Mouse (Mus musculus): ENCODE data around the gene Arl5a.

The Arl5a gene

DNA sequence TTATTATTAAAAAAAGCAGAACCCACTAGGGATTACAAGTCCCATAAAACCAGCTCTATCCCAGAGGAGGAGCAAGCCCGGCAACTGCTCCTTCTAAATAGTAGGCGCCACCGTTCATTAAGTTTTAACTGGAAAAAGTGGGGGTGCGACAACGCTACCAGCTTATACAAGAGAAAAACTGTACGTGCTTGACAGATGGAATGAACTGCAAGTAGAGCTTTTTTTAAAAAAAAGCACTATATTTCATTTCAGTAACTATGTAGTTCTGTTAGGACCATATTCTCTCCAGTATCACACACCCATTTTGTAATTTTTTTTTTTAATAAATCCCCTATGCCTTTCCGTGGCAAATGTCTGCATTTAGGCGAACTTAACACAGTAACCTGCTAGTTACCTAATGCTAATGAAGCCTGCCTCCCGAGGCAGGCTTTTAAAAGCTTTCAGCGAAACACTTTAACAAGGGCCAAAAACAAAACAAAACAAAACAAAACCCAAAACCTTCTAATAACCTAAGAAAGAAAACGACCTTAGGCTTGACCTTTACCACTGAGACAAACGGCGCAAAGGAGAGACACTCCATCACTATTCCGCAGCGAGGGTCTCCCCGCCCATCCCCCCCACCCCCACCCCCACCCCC is 972 bp downstream of the Arl5a start:
- DNase-seq (ENCODE audit: low read depth, low spot score), result no peak

DNA sequence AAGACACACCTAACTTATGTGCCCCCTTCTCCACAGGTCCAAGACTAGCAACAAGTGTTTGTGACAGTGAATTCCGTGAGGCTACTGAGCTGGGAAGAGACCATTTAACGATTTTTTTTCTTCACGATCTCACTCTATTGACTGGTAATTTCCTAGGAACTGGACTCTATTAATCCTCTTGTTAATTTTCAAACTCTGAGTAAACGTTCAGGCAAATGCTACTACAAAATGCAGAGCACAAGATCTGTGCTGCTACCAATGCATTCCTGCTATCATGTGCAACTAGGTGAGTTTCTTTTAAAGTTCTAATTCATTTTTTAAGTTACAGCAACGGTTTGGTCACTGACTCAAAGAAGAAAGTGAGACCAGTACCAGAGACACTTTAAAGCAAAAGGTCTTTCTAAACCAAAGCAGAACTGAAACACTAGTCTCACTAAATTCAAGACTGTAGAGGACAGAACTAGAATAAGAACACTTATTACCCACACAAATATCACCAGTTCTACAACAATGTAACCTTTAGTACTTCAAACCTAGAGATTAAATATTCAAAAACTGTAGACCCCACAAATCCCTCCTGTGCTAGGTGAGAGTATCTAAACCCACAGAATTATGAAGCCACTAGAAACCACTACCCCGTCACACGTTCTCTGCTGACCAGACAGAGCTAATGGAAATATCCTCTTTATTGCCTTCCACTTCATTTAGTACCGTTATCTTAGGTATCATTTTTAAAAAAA is 1.7 kb downstream of the Arl5a start:
- no peak for DNase-seq (ENCODE audit: low read depth, low spot score)

DNA sequence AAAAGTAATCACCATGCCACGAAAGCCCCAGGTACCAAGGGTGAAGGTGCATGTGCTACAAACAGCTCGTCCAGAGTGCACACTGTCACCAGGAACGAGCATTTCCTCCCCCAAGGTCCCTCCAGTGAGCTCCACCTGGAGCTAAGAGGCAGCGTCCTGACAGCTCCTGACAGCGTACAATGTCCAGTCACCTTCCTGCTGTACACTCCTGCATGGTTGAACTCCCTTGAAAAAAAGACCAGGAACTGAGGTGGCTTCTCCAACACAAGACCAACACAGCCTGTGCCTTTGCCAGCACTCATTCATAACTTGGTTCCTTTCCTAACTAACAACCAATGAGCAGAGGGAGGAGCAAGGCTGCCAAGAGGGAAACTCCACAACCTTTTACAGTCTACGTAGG is 3.5 kb downstream of the Arl5a start:
- no peak for DNase-seq (ENCODE audit: low read depth, low spot score)

DNA sequence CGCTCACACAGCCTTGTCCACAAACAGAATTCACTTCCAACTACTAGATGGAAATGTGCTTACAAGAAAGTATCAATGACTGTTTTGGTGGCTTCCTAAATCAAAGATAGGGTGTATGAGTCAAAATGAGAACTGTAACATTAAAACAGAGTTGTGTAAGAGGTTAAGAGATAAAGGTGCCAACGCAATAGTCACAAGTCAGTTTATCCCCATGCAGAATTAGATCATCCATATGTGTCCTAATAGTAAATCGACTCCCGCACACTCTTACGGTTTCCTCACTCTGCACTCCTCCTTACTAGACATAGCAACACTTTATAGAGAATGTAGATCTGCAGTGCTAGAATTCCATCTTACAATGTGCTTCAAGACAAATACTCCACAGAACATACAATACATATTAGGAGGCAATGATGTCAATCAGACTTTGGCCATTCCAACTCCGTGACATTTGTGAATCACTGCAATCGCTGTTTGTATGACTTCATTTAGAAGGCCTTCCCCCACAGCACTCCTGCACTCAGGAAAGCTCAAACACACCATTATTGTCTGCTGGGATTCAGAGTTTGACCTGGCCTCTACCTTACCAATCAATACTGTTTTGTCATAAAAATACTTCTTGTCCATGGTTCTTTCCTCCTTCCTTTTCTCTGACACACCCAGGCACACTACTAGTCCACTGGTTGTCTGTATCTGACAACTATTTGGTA is 4.5 kb downstream of the Arl5a start:
- no peak for DNase-seq (ENCODE audit: low read depth, low spot score)

DNA sequence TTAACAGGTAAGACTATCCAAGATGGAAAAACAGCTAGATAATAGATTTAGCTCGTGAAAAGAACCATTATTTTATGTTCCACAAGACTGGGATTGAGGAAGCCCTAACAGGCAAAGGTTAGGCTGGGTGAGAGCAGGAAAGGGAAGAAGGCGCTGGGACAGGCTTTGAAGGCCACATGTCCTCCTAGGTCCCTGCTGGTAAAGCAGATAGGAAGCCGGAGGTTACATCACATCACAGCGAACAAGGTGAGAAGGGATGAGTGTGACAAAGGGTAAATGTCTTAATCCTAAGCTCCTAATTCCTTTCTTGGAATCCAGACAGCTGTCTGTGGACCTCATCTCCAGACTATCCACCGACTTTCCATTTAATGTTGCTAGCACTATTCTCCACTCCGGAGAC is 5.4 kb downstream of the Arl5a start:
- no peak for DNase-seq (ENCODE audit: low read depth, low spot score)

DNA sequence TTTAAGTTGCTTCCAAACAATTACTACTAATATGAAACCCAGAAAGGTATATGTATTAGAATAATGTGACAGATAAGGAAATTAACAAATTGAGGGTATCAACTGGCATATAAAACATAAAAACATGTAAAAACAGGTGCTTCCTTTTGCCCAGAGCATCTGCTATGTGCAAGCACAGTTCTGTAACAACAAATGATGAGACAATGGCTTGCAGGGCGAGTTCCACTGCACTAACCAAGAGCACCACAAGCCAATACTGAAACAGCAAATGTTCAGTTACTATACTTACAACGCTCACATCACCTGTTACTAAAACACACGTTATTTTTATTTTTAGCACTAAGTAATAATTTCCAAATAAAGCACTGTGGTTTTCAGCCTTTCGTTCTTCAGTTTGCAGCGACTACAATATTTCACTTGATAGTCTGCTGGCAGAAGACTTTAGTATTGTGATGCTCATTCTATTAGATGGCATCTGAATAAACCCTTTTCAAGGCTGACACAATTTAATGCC is 12.1 kb downstream of the Arl5a start:
- DNase-seq (ENCODE audit: low read depth, low spot score), result no peak

DNA sequence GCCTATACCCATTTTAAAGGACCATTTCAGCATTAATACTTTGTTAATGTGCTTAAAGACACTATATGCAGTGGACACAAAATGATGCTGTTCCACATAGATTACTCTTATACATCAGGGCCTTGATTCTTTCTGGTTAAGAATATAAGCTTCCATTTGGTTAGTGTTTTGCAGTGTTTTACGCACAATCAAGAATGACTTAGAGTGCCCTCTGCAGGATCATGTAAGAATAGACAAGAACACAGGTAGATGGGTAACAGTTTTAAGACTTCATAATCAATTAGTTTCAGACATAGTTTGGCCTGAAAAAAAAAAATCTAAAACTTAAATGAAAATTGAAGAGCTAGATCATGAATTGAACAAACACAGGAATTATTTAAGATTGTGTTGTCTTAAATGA is 18.2 kb downstream of the Arl5a start:
- DNase-seq (ENCODE audit: low read depth, low spot score), result no peak

DNA sequence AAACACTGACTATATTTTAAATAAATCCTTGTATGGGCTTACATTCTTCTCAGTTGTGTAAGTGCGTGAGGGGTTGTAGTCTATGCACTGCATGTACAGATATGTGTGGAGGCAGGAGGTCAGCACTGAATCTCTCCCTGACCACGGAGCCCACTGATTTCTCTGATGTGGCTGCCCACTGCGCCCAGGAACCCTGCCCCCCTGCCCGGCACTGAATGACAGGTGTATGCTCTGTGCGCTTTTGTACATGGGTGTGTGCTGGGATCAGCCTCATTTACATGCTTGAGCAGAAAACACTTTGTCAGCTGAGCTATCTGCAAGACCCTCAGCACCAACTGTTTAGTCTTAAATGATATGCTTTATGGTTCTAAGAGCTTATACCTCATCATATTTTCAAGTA is 19.5 kb downstream of the Arl5a start:
- DNase-seq (ENCODE audit: low read depth, low spot score), result no peak

DNA sequence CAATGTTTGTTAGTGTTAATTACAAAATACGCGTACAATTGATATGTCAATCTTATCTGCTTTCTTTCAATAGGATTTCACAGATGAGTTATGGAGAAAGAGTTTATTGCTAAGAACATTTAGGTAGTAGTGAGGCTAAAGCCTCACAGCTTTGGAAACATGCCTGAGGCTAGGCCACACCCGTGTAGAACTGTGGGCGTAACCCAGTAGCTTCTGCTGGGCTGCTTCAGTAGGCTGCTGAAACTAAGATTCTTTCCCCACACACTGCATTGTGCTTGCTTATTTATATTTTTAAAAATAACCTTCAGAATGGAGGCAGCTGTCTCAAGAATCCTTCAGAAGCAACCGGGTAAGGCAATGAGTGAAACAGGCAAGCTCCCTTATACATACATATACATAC is 30.2 kb downstream of the Arl5a start:
- no peak for DNase-seq (ENCODE audit: low read depth, low spot score)

DNA sequence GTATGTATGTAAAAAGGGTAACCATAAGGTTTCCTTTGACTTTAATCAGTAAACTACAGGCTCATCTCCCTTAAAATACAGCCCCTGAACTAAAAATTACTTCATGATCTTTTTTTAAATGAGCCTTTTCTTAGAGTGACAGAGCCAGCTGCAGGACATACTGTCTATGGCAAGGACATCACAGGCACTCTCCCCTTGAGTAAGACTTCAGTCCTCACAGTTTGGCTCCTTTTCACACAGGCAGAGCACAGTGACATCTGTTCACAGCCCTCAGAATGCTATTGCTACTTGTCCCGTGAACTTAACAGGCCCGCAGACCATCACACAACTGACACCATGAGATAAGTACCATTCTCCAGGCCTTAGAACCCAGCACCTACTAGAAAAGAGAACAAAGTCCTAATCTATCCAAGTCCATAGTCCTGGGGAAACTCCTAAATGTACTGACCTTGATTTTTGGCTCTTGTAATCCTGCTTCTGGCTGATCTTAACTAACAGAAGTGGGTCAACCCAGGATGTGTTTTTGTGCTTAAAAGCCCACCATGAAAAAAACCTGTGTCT is 34.2 kb downstream of the Arl5a start:
- no peak for DNase-seq (ENCODE audit: low read depth, low spot score)

DNA sequence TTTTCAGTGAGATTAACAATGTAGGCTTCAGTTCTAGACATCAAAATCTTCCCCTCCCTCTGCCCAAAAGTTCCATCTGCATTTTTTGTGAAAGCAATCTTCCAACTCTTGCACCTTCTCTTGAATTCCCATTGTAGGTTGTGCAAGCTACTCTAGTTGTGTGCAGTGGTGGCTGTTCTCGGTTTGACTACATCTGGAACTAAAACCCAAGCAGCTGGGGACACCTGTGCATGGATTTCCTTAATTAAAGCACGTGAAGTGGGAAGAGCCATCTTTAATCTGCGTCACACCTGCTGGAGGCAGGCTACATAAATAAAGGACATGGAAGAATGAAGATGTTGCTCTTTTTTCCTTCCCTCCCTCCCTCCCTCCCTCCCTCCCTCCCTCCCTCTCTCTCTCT is 34.7 kb downstream of the Arl5a start:
- no peak for DNase-seq (ENCODE audit: low read depth, low spot score)

DNA sequence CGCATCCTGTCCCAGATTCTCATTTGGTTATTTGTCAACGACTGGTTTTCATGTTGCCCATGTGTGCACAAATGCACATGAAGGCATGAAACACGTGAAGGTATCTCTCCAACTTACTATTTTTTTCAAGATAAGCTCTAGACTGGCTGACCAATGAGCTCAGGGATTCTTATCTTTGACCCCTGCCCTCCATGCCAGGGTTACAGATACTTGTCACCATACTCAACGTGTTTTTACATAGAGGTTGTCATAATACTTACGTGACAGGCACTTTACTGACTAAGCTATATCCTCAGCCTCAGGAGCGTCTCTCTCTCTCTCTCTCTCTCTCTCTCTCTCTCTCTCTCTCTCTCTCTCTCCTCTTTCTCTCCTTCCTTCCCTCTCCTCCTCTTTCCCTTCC is 38.2 kb downstream of the Arl5a start:
- no peak for DNase-seq (ENCODE audit: low read depth, low spot score)

DNA sequence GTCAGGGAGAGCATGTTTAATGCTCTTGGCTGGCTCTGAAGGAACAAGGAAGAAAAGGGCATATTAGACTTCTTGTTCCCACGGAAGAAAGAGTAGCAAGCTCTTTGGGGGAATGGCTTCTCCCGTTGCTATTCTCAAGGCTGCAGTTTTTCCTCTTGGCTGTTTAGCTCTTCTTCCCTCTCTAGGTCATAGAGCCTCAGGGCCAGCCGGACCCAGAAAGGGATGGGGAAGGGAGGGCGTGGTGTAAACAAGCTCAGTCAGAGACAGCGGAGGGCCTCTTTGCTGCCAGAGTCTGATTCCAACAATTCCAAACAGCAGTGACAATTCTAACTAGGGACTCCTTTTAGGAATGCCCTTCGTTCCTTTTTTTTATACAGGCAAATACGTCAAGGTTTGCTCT is 38.7 kb downstream of the Arl5a start:
- no peak for DNase-seq (ENCODE audit: low read depth, low spot score)

DNA sequence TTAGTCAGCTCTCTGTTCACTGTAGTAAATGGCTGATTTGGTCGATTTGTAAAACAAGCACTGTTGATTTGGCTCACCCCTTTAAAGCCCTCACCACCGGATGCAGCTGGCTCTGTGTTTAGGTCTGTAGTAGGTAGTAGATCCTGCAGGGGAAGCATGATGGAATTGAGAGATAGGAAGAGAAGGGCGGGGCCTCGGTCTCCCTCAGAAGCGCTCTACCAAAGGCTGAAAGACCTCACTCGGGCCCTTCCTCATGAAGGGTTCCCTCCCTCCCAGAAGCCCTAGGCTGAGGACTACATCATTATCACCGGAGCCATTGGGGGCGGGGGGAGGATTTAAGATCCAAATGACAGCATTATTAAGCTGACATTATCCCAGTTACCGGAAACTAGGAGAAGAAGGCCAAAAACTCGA is 45.8 kb downstream of the Arl5a start:
- peak; percentile 17 for DNase-seq (ENCODE audit: low read depth, low spot score)

DNA sequence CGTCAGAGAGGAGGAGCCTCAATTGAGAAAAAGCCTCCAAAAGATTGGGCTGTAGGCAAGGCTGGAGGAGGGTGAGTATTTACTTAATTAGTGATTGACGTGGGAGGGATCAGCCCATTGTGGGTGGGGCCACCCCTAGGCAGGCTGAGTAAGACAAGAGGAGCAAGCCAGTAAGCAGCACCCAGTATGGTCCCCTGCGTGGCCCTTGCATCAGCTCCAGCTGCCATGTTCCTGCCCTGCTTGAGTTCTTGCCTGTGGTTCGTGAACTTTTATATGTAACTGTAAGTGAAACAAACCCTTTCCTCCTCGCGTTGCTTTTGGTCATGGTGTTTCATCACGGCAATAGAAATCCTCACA is 46.3 kb downstream of the Arl5a start, which contains the start of gene Neb:
Gene Neb, minus strand, starts transcription at position 27 of the 357 bp plus-strand sequence.
- DNase-seq (ENCODE audit: low read depth, low spot score), result peak; percentile 41

DNA sequence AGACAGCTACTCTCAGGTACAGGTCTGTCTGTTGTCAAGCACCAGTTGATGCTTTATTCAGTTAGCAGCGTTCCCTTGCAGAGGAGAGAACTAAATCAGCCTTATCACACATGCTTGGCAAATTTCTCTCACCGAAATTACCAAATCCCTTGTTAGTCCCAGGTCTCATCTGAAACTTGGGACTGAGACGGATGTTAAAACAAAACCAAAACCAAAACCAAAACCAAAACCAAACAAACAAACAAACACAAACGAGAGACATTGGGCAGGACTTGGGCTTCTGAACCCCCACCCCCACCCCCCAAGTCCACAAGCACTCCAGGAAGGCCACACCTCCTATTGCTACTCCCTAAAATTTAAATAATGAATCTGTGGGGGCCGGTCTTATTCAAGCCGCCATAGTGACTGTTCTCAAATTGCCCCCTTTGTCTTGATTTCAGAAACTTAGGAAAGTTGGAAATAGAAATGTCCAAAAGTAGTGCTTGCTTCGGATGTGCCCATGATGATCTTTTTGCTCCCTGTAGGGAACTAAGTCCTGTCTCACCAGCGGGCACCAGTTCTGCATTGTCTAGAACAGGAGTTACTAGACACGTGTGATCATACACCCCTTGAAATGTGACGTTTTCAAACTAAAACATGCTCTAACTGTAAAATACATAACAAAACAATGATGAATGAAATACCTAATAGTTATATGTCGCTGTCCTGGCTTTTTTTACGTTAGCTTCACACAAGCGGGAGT is 46.8 kb downstream of the Arl5a start:
- no peak for DNase-seq (ENCODE audit: low read depth, low spot score)

DNA sequence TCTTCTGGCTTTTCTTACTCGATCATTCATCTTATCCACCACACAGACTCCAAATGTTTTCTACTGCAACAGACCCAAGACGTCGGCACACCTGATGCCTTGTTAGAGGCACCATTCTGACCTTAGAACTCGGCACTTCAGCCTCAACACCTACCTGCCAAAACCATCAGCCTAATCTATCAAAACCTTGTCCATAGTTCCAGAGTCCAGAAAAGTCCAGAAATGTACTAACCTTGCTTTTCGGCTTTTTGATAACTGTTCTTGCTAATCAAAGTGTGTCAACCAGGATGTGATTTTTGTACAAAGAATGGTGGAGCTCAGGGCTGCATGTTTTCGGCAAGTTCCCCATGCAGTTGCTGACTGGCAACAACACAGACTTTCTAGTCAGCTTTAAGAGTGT is 50.0 kb downstream of the Arl5a start:
- DNase-seq (ENCODE audit: low read depth, low spot score), result no peak

DNA sequence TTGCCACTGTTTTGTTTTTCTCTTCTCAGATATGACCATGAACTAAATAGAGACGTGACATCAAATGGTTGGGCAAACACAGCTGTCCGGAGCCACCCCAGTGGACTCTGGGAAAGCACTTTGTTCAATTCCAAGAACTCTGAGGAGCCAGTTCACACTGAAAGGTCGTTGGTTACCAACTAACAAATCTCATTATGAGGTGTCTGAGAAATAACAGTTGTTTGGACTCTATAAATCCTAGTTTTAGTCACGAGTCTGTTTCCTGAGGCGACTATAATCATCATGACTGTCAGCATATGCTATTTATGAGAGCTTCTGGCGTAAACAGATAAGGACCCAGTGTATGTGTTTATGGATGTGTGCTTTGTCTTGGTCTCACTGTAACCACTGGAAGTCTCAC is 52.2 kb downstream of the Arl5a start:
- DNase-seq (ENCODE audit: low read depth, low spot score), result no peak

DNA sequence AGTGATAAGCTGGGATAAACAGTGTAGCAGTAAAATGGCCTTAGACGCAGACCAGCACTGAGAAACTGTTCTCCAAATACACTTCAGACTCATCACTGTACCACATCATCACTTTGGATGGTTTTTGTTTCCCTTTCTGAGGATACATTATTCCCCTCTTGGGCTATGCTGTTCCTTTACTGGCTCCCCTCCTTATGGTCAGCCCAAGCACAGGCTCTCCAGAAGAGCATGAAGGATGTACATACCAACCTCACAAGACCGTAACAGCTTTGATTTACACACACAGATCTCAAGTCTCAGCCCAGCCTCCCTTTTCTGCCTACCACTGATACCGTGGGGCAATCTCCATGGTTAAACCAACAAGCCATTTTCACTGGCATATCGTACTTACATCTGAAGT is 52.6 kb downstream of the Arl5a start:
- no peak for DNase-seq (ENCODE audit: low read depth, low spot score)

DNA sequence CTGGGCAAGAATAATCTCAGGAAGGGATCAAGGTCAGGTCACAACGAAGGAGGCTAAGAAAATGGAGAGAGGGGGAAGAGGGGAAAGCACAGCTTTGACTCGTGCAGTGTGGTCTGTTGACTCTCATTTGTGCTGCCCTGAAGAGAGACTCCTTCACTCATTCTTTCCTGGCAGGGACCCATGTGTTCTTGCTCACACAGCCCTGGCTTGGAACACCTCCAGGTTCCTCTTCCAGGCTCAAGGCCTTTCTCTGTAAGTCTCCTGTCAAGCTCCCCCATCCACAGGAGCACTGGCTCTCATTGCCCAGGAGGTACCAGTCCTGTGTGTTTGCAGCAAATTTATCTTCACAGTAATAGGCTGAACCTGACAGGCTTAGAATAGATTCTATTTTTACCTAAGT is 53.6 kb downstream of the Arl5a start:
- no peak for DNase-seq (ENCODE audit: low read depth, low spot score)

DNA sequence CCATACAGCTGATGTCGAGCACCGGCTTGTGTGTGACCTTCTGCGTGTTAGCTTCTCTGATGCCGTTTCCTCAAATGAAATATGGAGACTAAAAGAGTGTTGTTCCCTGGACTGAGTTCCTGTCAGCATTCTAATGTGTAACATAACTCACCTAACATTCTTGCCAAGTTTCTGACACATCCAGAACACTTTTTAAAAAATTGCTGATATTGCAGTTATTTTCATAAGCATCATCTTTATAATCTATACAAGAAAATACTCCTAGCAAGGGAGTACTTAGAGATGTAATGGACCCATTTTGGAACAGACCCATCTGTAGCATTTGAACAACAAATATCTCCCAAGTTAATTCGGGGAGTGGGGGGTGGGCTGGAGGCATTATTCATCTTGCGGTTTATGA is 55.1 kb downstream of the Arl5a start:
- no peak for DNase-seq (ENCODE audit: low read depth, low spot score)

DNA sequence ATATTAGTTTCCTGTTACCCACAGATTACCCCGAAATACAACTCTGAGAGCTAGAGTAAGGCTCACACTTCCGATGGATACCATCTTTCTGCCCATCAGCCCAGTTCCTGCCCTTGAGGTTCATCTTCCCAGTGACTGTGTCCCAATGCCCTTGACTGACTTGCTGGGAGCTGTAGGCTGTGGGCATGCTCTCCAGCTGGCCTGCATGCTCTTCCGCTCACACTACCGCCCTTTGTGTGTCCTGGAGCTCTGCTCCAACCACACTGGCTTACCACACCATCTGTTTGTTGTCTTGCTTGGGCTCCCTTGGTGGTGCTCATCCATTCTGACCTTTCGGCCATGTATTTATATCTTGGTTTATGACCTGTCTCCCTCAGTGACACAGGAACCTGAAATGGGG is 57.0 kb downstream of the Arl5a start:
- no peak for DNase-seq (ENCODE audit: low read depth, low spot score)

Measured in ES-CJ7 (cell line).